Mouse (Mus musculus) heart, postnatal 0 days (tissue): Measurements from ENCODE around the gene Nadk2. TPM values are rescaled to one million over a fixed set of nuclear protein-coding genes. Genes with fewer than 3 reads are reported as not detected.

Experiments
- ATAC-seq: fragments of 200-750 bp; cut with Nextera tagmentation; 2 replicates; pipeline ENCODE4 v1.8.0; 2017; ENCODE audit warnings: low read depth, moderate number of reproducible peaks, moderate library complexity; ENCODE audit not compliant: insufficient read depth
- DNase-seq: peaks from one replicate; pipeline ENCODE4 v3.0.0-alpha.2; 2016; ENCODE audit warnings: low spot score
- H3K27ac ChIP-seq: fragments of 300-500 bp; sonication (generic); 2 replicates; pipeline ENCODE4 v1.5.1; 2014; ENCODE audit warnings: low read depth, mild to moderate bottlenecking
- H3K27me3 ChIP-seq: fragments of 300-500 bp; sonication (generic); 2 replicates; pipeline ENCODE4 v1.6.1; 2014; ENCODE audit warnings: low read length, mixed read lengths; ENCODE audit not compliant: control insufficient read depth, insufficient read depth
- H3K36me3 ChIP-seq: fragments of 300-500 bp; sonication (generic); replicated peaks from 2 replicates; pipeline ENCODE4 v1.6.1; 2014; ENCODE audit warnings: low read length, mixed read lengths; ENCODE audit not compliant: control insufficient read depth, insufficient read depth
- H3K4me1 ChIP-seq: fragments of 300-500 bp; sonication (generic); 2 replicates; pipeline ENCODE4 v1.6.1; 2014; ENCODE audit warnings: antibody characterized with exemption; ENCODE audit not compliant: control insufficient read depth, insufficient read depth
- H3K4me2 ChIP-seq: fragments of 300-500 bp; sonication (generic); 2 replicates; pipeline ENCODE4 v1.6.1; 2014; ENCODE audit warnings: low read depth, mild to moderate bottlenecking, low read length, moderate library complexity
- H3K4me3 ChIP-seq: fragments of 300-500 bp; sonication (generic); 2 replicates; pipeline ENCODE4 v1.5.1; 2014; ENCODE audit warnings: low read depth, low read length
- H3K9ac ChIP-seq: fragments of 300-500 bp; sonication (generic); replicated peaks from 2 replicates; pipeline ENCODE4 v1.6.1; 2014; ENCODE audit warnings: low read depth, low read length, mixed read lengths
- H3K9me3 ChIP-seq: fragments of 300-500 bp; sonication (generic); replicated peaks from 2 replicates; pipeline ENCODE4 v1.6.1; 2016; ENCODE audit warnings: low read length; ENCODE audit not compliant: control insufficient read depth
- CTCF ChIP-seq: IDR thresholded peaks from 2 replicates; pipeline ENCODE4 v1.5.1; 2016; ENCODE audit warnings: antibody characterized with exemption, control low read depth, low read depth
- EP300 ChIP-seq: IDR thresholded peaks from 2 replicates; pipeline ENCODE4 v1.6.1; 2016; ENCODE audit warnings: antibody characterized with exemption, low read depth
- polyA plus RNA-seq: library from polyadenylated mRNA; unstranded; fragments of >200 nt; fragmentation: Nextera tagmentation; extraction: Ambion mirVana; gene quantifications from 2 replicates; pipeline ENCODE4 v1.2.1, GENCODE M21; 2015
- total RNA-seq: library from RNA; depleted of rRNA; stranded (reverse); fragments of >200 nt; gene quantifications from 2 replicates; pipeline ENCODE4 v1.2.3, GENCODE M21; 2014; ENCODE audit warnings: low replicate concordance; rRNA removed

The Nadk2 gene
- total and polyA plus RNA-seq, 2 experiments from 2014 or later: 33.8 to 41.6 TPM

DNA sequence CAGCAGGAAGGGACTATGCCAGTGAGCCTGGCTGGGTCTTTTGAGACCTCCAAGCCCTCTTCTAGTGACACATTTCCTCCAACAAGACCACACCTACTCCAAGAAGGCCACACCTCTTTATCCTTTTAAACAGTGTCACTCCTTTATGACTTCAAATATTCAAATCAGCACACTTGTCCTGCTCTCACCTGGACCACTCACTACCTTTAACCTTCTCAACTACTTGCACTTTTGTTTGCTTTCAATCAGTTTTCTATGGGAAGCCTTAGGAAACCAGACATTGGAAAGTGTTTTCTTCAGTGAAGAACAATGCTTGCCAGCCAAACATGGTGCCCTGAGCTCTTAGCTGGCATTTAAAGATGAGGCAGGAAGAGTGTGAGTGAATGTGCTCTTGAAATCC lies 84.3 kb downstream of the Nadk2 start, which contains the start of gene Skp2:
Gene Skp2, minus strand, starts transcription at position 101 of the 400 bp plus-strand sequence.
- H3K36me3 ChIP-seq: peaks cover 41% of the 10 kb centered on the region
- no peak within 1 kb of the TSS for H3K4me2 ChIP-seq
- DNase-seq: no peak
- no peaks in the 10 kb centered on the region for H3K9me3 ChIP-seq
- no peak for ATAC-seq
- H3K9ac ChIP-seq: no peak within 1 kb of the TSS
- no peaks in the 10 kb centered on the region for H3K4me1 ChIP-seq
- no peak within 1 kb of the TSS for H3K27ac ChIP-seq
- no peak within 1 kb of the TSS for H3K4me3 ChIP-seq
- TF ChIP-seq CTCF (no peak), EP300 (no peak)
- H3K27me3 ChIP-seq: no peaks in the 10 kb centered on the region

Other genes starting within 250 kb of the Nadk2 start
- gene Ranbp3l, start 103.3 kb upstream of the Nadk2 start, total RNA-seq: not detected in 2 replicates
- 0.14 and 0.23 TPM in 2 replicates for gene Ranbp3l, start 103.3 kb upstream of the Nadk2 start, polyA plus RNA-seq
- 14.8 and 28.5 TPM in 2 replicates for gene Lmbrd2, start 69.3 kb downstream of the Nadk2 start, total RNA-seq
- gene Lmbrd2, start 69.3 kb downstream of the Nadk2 start, polyA plus RNA-seq: 1.3 TPM in 2 replicates
- gene Skp2, start 84.2 kb downstream of the Nadk2 start, total RNA-seq: 1.5 and 6.0 TPM in 2 replicates
- 5.1 TPM in 2 replicates for gene Skp2, start 84.2 kb downstream of the Nadk2 start, polyA plus RNA-seq
- gene Ugt3a1, start 205.6 kb downstream of the Nadk2 start, total RNA-seq: not detected in 2 replicates
- gene Ugt3a1, start 205.6 kb downstream of the Nadk2 start, polyA plus RNA-seq: not detected in 2 replicates